Mouse (Mus musculus) testis, adult 2 months (tissue): Measurements from ENCODE around the gene Cbll1. TPM values are rescaled to one million over a fixed set of nuclear protein-coding genes. Genes with fewer than 3 reads are reported as not detected.

Source experiments
- H3K27ac ChIP-seq: fragments of 200-500 bp; 2 replicates; pipeline ENCODE4 v1.5.1; 2012; ENCODE audit warnings: low read depth, low read length; ENCODE audit not compliant: control insufficient read depth, insufficient read depth
- H3K27me3 ChIP-seq: fragments of 200-500 bp; 2 replicates; pipeline ENCODE4 v1.6.1; 2012; ENCODE audit warnings: mild to moderate bottlenecking, low read length, moderate library complexity; ENCODE audit not compliant: control insufficient read depth, insufficient read depth
- H3K36me3 ChIP-seq: fragments of 200-500 bp; 2 replicates; pipeline ENCODE4 v1.6.1; 2012; ENCODE audit warnings: mild to moderate bottlenecking, low read length; ENCODE audit not compliant: control insufficient read depth, insufficient read depth
- H3K4me1 ChIP-seq: fragments of 200-500 bp; 2 replicates; pipeline ENCODE4 v1.6.1; 2012; ENCODE audit warnings: low read length; ENCODE audit not compliant: control insufficient read depth, insufficient read depth
- H3K4me3 ChIP-seq: fragments of 200-500 bp; 2 replicates; pipeline ENCODE4 v1.5.1; 2012; ENCODE audit warnings: low read depth, mild to moderate bottlenecking, low read length, moderate library complexity, mixed read lengths; ENCODE audit not compliant: control insufficient read depth
- CTCF ChIP-seq: fragments of 200-500 bp; IDR thresholded peaks from 2 replicates; pipeline ENCODE4 v1.5.1; 2012; ENCODE audit warnings: low read depth, mild to moderate bottlenecking, inconsistent platforms, low read length, moderate library complexity; ENCODE audit not compliant: control insufficient read depth, insufficient read depth, insufficient replicate concordance
- POLR2A ChIP-seq: fragments of 200-500 bp; IDR thresholded peaks from 2 replicates; pipeline ENCODE4 v1.6.1; 2012; ENCODE audit warnings: low read depth, mild to moderate bottlenecking, inconsistent platforms, low read length, moderate library complexity; ENCODE audit not compliant: control insufficient read depth
- polyA plus RNA-seq: library from polyadenylated mRNA; depleted of rRNA; stranded (reverse); fragments of >200 nt; gene quantifications from 2 replicates; pipeline ENCODE4 v1.2.3, GENCODE M21; 2012; rRNA removed

The Cbll1 gene
- 17.6 and 19.2 TPM in 2 replicates for polyA plus RNA-seq

- peak within 1 kb of the TSS; percentile 97 for H3K27ac ChIP-seq
- peaks cover 2% of the 10 kb centered on the region for H3K36me3 ChIP-seq
- TF ChIP-seq CTCF (no peak), POLR2A (peak; percentile 87)
- peaks cover 4% of the 10 kb centered on the region; the same call in 1 of the 2 replicates for H3K4me1 ChIP-seq
- H3K4me3 ChIP-seq, result peak within 1 kb of the TSS; percentile 95
- H3K27me3 ChIP-seq, result no peaks in the 10 kb centered on the region
Observed at GRCm38 (mm10) chr12:31499314-31500131, at the start of gene Cbll1. TSS of gene Cbll1 (minus strand) at chr12:31499616.

GRCm38 (mm10) chr12:31546061-31546460 is 46.6 kb upstream of the Cbll1 start:
- Histone ChIP-seq H3K27ac (no peak overlapping the region), H3K4me3 (no peak overlapping the region), H3K4me1 (peaks cover 2% of the 10 kb centered on the region; the same call in 1 of the 2 replicates), H3K27me3 (no peaks in the 10 kb centered on the region), H3K36me3 (no peaks in the 10 kb centered on the region)
- TF ChIP-seq POLR2A (no peak), CTCF (no peak)

GRCm38 (mm10) chr12:31545219-31545618 is 45.8 kb upstream of the Cbll1 start:
- no peaks in the 10 kb centered on the region for H3K36me3 ChIP-seq
- H3K4me3 ChIP-seq, result no peak overlapping the region
- H3K27ac ChIP-seq, result no peak overlapping the region
- H3K4me1 ChIP-seq, result peaks cover 2% of the 10 kb centered on the region; the same call in 1 of the 2 replicates
- no peak for TF ChIP-seq CTCF
- TF ChIP-seq POLR2A, result no peak
- H3K27me3 ChIP-seq, result no peaks in the 10 kb centered on the region

GRCm38 (mm10) chr12:31541541-31541940 is 42.1 kb upstream of the Cbll1 start:
- no peaks in the 10 kb centered on the region for H3K27me3 ChIP-seq
- TF ChIP-seq POLR2A, result no peak
- TF ChIP-seq CTCF, result no peak
- H3K27ac ChIP-seq, result no peak overlapping the region
- H3K4me3 ChIP-seq, result no peak overlapping the region
- H3K36me3 ChIP-seq, result no peaks in the 10 kb centered on the region
- H3K4me1 ChIP-seq, result no peaks in the 10 kb centered on the region

GRCm38 (mm10) chr12:31539783-31540182 is 40.4 kb upstream of the Cbll1 start:
- Histone ChIP-seq H3K4me3 (no peak overlapping the region), H3K27me3 (no peaks in the 10 kb centered on the region), H3K27ac (no peak overlapping the region), H3K4me1 (no peaks in the 10 kb centered on the region), H3K36me3 (no peaks in the 10 kb centered on the region)
- no peak for TF ChIP-seq CTCF
- no peak for TF ChIP-seq POLR2A

- H3K27ac ChIP-seq, result no peak overlapping the region
- H3K36me3 ChIP-seq, result no peaks in the 10 kb centered on the region
- H3K4me1 ChIP-seq, result no peaks in the 10 kb centered on the region
- no peak for TF ChIP-seq CTCF
- H3K4me3 ChIP-seq, result no peak overlapping the region
- H3K27me3 ChIP-seq, result no peaks in the 10 kb centered on the region
Observed at GRCm38 (mm10) chr12:31537515-31538230, 38.3 kb upstream of the Cbll1 start.

- H3K36me3 ChIP-seq, result no peaks in the 10 kb centered on the region
- no peak for TF ChIP-seq CTCF
- TF ChIP-seq POLR2A, result no peak
- no peaks in the 10 kb centered on the region for H3K27me3 ChIP-seq
- H3K27ac ChIP-seq, result no peak overlapping the region
- no peak overlapping the region for H3K4me3 ChIP-seq
- H3K4me1 ChIP-seq, result peaks cover 2% of the 10 kb centered on the region; the same call in 1 of the 2 replicates
Observed at GRCm38 (mm10) chr12:31534060-31534843, 34.8 kb upstream of the Cbll1 start.
